Comparison of ENCODE assay signal across 8 mouse cellular contexts in genomic region chr9:23027377-23028313, GRCm38 (mm10).
DNase-seq lines count a peak whose midpoint lies in the region; ATAC-seq lines count a peak whose summit lies in the region.

No protein-coding gene starts in this region.

- no peak for ATAC-seq in erythroid progenitor cell, adult 5-6 weeks (replicated peaks; ENCODE audit: low FRiP score, poor library complexity, severe bottlenecking)

- peak; percentile 80 for DNase-seq in testis, postnatal 10 days (ENCODE audit: low spot score)
- no peak for DNase-seq in testis, postnatal 14 days (ENCODE audit: low spot score)
- DNase-seq in cerebellum, adult 9-10 months, result peak; percentile 35
- DNase-seq in frontal cortex, postnatal 10 days (ENCODE audit: low spot score in 2 of 2), result peak; percentile 15 to 54
- DNase-seq in kidney, adult 18-20 months, result peak; percentile 72
- peak; percentile 74 to 79 for DNase-seq in left cerebral cortex, postnatal 25 days (ENCODE audit: low spot score in 2 of 2)
- DNase-seq in naive thymus-derived CD4-positive, alpha-beta T cell, adult 2 months (ENCODE audit: low read depth), result peak; percentile 11

- intact Hi-C loops in left cerebral cortex, postnatal 25 days (cut with DNase I), result loop anchor here (2.0 to 5.0 kb wide), 3 partner anchors 185 to 340 kb away; no protein-coding TSS in a partner anchor
